Mouse (Mus musculus): ENCODE results near the gene Pdcd2.
"Not testable (repeated sequence)": the region's sequence is repeated elsewhere in the genome, so short reads cannot be mapped to it uniquely, and the experiment has no call there.

The Pdcd2 gene

DNA sequence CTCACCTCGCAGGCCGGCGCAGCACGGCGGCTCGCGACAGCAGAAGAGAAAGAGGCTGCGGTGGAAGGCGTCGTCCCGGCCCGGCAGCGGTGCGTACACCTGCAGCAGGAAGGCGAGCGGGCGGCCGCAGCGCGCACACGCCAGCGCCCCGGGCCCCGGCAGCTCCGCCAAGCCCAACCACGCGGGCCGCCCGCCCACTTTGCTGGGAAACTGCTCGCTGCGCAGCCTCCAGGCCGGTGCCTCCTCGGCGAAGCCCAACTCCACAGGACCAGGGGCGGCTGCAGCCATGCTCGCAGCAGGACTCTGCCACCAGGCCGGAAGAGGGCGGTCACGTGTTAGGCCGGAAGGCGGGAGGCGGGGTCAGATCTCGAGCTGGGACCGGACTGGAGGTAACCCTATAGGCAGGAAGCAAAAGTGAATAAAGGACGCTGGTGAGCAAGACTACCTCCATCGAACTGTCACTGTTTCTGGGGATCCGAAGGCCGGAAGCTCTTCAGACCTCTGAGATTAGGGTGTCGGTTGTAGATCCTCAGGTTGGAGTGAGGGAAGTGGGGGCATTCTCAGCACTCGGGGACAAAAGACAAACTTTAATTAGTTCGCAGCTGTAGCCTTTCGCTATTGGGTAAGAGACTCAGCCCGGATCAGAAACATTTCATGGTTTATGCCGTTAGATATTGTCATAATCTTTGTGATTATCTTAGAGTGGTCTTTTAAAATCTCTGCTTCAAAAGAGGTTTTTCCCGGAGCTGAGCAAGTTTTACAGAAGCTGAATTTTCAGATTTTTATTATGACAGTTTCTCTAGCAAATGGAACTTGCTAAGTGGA, at the start of gene Pdcd2:
Gene Pdcd2, minus strand, starts transcription at position 316 of the 825 bp plus-strand sequence.
- DNase-seq (ENCODE audit: extremely low read depth, low read depth): peak; percentile 90

GRCm38 (mm10) chr17:15575056-15575455, 48.0 kb upstream of the Pdcd2 start:
- no peak for DNase-seq (ENCODE audit: extremely low read depth, low read depth)

GRCm38 (mm10) chr17:15566908-15567307, 39.8 kb upstream of the Pdcd2 start:
- DNase-seq (ENCODE audit: extremely low read depth, low read depth): no peak

DNA sequence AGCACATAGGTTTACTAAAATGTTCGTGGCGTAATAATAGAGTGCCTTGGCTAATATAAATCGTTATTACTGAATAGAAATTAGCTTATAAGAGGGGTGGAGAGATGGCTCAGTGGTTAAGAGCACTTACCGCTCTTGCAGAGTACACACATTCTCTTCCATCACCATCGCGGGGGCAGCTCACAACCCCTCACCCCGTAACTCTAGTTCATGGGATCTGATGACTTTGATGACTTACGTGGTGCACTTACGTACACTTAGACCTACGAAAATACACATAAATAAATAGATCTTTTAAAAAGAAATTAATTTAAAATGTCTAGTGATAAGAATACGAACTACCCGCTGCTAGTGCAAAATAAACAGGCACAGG, 37.8 kb upstream of the Pdcd2 start:
- no peak for DNase-seq (ENCODE audit: extremely low read depth, low read depth)

- DNase-seq (ENCODE audit: extremely low read depth, low read depth): peak; percentile 84
These were observed 37.2 kb upstream of the Pdcd2 start, which contains the start of gene Prdm9 for GRCm38 (mm10) chr17:15564014-15564927. Prdm9 (minus strand) TSS chr17:15564354.

DNA sequence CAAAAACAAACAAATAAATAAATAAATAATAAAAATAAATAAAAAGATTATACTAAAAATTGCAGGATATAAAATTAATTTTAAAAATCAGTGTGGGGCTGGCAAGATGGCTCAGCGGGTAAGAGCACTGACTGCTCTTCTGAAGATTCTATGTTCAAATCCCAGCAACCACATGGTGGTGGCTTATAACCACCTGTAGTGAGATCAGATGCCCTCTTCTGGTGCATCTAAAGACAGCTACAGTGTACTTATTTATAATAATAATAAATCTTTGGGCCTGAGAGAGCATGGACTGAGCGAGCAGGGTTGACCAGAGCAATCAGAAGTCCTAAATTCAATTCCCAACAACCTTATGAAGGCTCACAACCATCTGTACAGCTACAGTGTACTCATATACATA, 32.8 kb upstream of the Pdcd2 start:
- no peak for DNase-seq (ENCODE audit: extremely low read depth, low read depth)

DNA sequence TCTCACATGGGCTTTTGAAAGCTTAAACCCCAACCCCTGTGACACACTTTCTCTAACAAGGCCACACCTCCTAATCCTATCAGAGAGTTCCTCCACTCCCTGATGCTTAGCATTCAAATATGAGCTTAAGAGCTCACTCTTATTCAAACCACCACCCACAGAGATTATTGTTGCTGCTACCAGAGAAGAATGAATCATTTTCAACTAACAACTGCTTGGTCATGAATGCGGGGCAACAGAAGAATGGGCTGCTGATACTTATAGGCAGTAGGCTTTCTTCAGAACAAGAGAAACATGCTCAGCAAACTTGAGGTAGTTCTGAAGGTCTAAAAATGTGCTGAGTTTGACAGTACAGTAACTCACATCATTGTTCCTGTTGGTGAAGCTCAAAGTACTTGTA, 22.6 kb upstream of the Pdcd2 start:
- DNase-seq (ENCODE audit: extremely low read depth, low read depth): no peak

DNA sequence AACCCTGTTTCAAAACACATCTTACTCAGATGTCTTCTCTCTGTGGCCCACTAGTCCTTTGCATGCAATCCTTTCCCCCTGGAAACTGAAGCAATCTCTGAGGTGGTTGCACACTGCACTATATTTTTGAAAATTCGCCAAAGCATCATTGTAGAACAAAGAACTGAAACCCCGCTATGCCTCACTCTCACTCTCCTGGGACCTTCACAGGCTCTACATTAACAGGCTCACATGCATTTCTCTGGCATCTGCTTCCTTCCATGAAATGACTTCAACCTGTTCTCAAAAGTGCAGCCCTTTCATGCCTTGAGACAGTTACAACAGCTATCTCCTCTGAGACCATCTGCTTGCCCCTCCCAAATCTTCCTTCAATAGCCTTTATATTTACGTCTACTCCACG, 19.3 kb upstream of the Pdcd2 start:
- DNase-seq (ENCODE audit: extremely low read depth, low read depth): no peak

- DNase-seq (ENCODE audit: extremely low read depth, low read depth): not testable (repeated sequence)
These were observed 16.8 kb upstream of the Pdcd2 start for GRCm38 (mm10) chr17:15543868-15544267.

DNA sequence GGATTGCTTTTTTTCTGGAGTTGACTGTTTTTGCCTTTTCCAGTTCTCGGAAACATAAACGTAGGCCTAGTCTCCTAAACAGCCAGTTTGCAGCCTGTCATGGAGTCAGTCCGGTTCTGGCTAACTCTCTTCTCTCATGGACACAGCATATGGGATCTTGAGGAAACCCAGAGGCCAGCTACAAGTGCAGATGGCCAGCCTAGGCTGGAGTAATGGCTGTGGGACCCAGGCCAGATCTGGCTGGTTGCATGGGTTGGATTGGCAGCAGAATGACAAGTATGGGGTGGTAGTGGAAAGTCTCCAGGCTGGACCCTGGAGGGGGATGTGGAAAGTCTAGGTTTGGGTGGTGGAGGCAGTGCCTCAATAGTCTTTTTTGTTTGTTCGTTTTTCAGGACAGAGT, 13.2 kb upstream of the Pdcd2 start:
- DNase-seq (ENCODE audit: extremely low read depth, low read depth): no peak

DNA sequence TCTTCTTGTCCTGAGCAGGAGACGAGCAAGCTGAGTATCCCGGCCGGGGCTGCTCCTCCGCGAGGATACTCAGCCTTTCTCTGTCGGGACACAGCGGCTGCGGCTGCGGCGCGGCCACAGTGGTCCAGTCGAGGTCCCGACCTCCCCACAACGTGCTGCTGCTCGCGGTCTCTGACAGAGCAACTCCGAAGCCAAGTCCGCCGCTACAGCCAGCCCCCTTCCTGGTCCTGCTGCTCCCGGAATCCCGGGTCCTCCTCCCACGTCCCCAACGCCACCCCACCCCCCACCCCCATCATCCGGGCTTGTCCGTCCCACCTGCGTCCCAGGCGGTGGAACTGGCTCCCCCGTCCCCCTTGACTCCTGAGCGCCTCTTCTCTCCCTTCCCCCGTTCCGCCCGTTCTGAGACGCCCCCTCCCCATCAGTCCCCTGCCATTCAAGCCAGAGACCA, 9.4 kb upstream of the Pdcd2 start:
- no peak for DNase-seq (ENCODE audit: extremely low read depth, low read depth)

- DNase-seq (ENCODE audit: extremely low read depth, low read depth): peak; percentile 31
These were observed 8.8 kb upstream of the Pdcd2 start for GRCm38 (mm10) chr17:15535943-15536342.

- no peak for DNase-seq (ENCODE audit: extremely low read depth, low read depth)
These were observed 8.2 kb upstream of the Pdcd2 start for GRCm38 (mm10) chr17:15535162-15535800.

- DNase-seq (ENCODE audit: extremely low read depth, low read depth): peak; percentile 49
These were observed 3.0 kb upstream of the Pdcd2 start for GRCm38 (mm10) chr17:15530141-15530540.

GRCm38 (mm10) chr17:15528887-15529286, 1.8 kb upstream of the Pdcd2 start:
- peak; percentile 18 for DNase-seq (ENCODE audit: extremely low read depth, low read depth)

DNA sequence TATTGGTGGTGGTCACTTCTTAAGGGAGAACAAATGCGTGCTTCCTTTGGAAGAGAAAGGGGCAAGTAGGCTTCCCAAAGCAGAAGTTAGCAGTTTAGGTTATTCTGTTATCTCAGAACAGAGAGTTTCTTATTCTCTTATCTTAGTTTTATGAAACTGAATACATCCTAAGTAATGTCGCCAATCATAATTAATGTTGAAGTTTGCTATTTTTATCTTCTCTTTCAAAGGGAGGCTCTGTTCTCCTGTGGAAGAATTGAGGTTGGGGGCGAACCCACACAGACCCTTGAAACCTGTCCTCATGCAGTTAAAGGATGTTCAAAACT, 673 bp upstream of the Pdcd2 start:
- peak; percentile 33 for DNase-seq (ENCODE audit: extremely low read depth, low read depth)

DNA sequence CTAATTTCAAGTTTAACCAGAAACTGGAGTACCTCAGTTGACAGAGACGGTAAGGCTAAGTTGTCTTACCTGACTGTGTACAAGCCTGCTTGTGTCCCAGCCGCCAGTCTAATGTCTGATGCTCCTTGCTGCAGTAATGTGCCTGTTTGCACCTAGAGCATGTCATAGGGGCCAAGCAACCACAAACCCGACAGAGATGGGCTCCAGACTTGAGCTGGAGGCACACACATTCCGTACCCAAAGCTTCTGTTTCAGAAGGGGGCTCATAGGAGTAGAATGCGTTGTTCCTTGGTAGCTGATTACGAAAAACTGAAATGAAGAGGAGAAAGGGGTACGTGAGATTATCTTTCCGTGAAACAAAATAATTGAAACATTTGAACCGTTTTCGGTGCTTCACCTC, 797 bp downstream of the Pdcd2 start:
- peak; percentile 19 for DNase-seq (ENCODE audit: extremely low read depth, low read depth)

- no peak for DNase-seq (ENCODE audit: extremely low read depth, low read depth)
These were observed 8.3 kb downstream of the Pdcd2 start for GRCm38 (mm10) chr17:15518766-15519165.

DNA sequence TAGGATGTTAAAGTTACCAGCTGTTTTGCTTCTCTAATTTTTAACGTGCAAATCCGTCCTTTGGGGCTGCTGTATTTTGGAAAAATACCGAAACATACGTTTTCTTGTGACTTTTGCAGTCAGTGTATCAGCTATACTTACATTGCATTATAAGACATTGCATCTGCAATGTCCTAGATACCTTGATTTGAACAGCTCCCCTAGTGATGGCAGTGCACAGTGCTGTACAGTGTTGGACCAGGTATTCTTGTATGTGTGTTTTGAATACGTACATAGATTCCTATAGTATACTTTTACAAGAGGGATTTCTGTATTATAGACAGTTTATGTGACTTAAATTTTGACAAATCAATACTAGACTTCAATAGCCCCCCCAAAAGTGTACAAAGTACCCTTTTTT, 8.9 kb downstream of the Pdcd2 start:
- no peak for DNase-seq (ENCODE audit: extremely low read depth, low read depth)

DNA sequence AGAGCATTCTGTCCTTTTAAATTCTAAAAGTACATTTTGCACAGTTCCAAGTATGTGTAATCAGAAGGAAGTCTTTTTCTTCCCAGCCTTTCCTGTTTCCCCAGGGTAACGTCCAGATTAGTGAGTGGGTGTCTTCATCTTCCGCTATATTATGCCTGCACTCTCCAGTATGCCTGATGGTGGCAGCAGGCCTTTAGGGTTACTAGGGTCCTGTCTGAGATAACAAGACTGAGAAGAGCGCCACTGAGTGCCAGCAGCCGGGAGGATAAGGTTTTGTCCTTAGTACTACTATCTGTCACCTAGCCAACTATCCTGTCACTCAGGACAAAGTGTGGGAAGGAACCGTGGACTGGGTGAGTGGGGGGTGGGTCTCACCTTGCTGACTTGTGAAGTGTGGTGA, 9.3 kb downstream of the Pdcd2 start:
- no peak for DNase-seq (ENCODE audit: extremely low read depth, low read depth)

- no peak for DNase-seq (ENCODE audit: extremely low read depth, low read depth)
These were observed 16.4 kb downstream of the Pdcd2 start for GRCm38 (mm10) chr17:15510694-15511093.

All from MEL-GATA-1-ER (cell line).